ENCODE assay signal across 9 mouse cellular contexts in the genomic region with DNA sequence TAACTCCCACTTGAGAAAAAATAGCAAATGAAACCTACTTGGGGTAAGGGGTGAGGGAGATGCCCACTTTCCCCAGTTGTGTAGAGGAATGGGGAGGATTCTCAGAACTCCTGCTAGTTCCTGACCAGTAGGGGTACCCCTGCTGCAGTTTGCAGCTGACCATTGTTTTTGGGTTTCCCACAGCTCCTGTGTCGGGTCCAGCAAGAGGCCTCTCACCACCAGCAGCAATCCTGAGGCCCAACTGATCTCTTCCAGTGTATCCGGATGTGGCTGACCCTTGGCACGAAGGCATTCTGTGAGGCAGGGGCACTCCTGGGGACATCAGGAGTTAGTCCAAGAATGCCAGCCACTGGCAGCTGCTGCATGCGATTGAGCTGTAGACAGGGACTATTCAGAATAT. TPM values are rescaled to one million over a fixed set of nuclear protein-coding genes. Genes with fewer than 3 reads are reported as not detected.
DNase-seq lines count a peak whose midpoint lies in the region; ATAC-seq and TF ChIP-seq lines count a peak whose summit lies in the region.
"Had no signal": no experiment of that assay in that cellular context is flagged by ENCODE, and none has a peak within 500 bp of the region (broad histone marks: within the 10 kb centered on the region; RNA-seq: fewer than 3 reads in every experiment).

No protein-coding gene starts in this region.

- peak overlapping the region; percentile 56; the same call in 1 of the 2 replicates for H3K4me3 ChIP-seq in kidney, embryonic 15.5 days (replicated peaks)
- peak overlapping the region; percentile 53 for H3K4me3 ChIP-seq in forebrain, postnatal 0 days (ENCODE audit: low read depth, low read length)
- peak overlapping the region; percentile 57 for H3K4me3 ChIP-seq in midbrain, embryonic 14.5 days (replicated peaks; ENCODE audit: low read depth, low read length)
- no peak overlapping the region for H3K4me3 ChIP-seq in thymus, adult 2 months (ENCODE audit: control insufficient read depth, insufficient read depth, low read length)

- TF ChIP-seq CTCF in forebrain, postnatal 0 days (IDR thresholded peaks at IDR 0.05; ENCODE audit: low read depth): 0 out of 2 replicates have a peak, but pooled peaks have one; percentile 17
- no peak for TF ChIP-seq CTCF in thymus, adult 2 months (IDR thresholded peaks at IDR 0.05; ENCODE audit: borderline replicate concordance, control insufficient read depth, extremely low read depth, insufficient read depth, low read length, poor library complexity)

- no peaks in the 10 kb centered on the region for H3K27me3 ChIP-seq in kidney, embryonic 15.5 days
- no peaks in the 10 kb centered on the region for H3K27me3 ChIP-seq in forebrain, postnatal 0 days (ENCODE audit: insufficient read depth, low read length)
- H3K27me3 ChIP-seq in midbrain, embryonic 14.5 days (ENCODE audit: control insufficient read depth, insufficient read depth, low read length): no peaks in the 10 kb centered on the region
- H3K27me3 ChIP-seq in thymus, adult 2 months (ENCODE audit: control insufficient read depth, insufficient read depth, low read length): no peaks in the 10 kb centered on the region

- peak overlapping the region; percentile 77 for H3K4me2 ChIP-seq in kidney, embryonic 15.5 days
- H3K4me2 ChIP-seq in forebrain, postnatal 0 days (ENCODE audit: low read depth): peak overlapping the region; percentile 60
- H3K4me2 ChIP-seq in midbrain, embryonic 14.5 days (ENCODE audit: low read length): peak overlapping the region; percentile 65

- peak overlapping the region; percentile 13; the same call in 1 of the 2 replicates for H3K27ac ChIP-seq in kidney, embryonic 15.5 days
- peak overlapping the region; percentile 47 for H3K27ac ChIP-seq in forebrain, postnatal 0 days (ENCODE audit: low read depth, low read length)
- H3K27ac ChIP-seq in midbrain, embryonic 14.5 days (replicated peaks; ENCODE audit: low read depth, low read length): peak overlapping the region; percentile 58
- H3K27ac ChIP-seq in thymus, adult 2 months (ENCODE audit: control insufficient read depth, insufficient read depth, low read length): no peak overlapping the region

- ATAC-seq in kidney, embryonic 15.5 days (replicated peaks; ENCODE audit: low FRiP score): no peak
- no peak for ATAC-seq in forebrain, postnatal 0 days
- ATAC-seq in midbrain, embryonic 14.5 days (ENCODE audit: low FRiP score, low TSS enrichment): no peak

- no peak for DNase-seq in kidney, postnatal 10 days
- DNase-seq in cerebellum, adult 8-10 months: peak; percentile 48
- DNase-seq in forebrain, postnatal 0 days: no peak
- peak; percentile 41 for DNase-seq in midbrain, embryonic 14.5 days
- DNase-seq in thymus, postnatal 25 days: no peak
- DNase-seq in thymus, adult 2 months: no peak
- no peak for DNase-seq in lung, postnatal 25 days (ENCODE audit: low spot score)

- peaks cover 9% of the 10 kb centered on the region for H3K36me3 ChIP-seq in kidney, embryonic 15.5 days
- H3K36me3 ChIP-seq in forebrain, postnatal 0 days (ENCODE audit: insufficient read depth): peaks cover 13% of the 10 kb centered on the region
- peaks cover 11% of the 10 kb centered on the region for H3K36me3 ChIP-seq in midbrain, embryonic 14.5 days (ENCODE audit: control insufficient read depth, insufficient read depth, low read length)
- no peaks in the 10 kb centered on the region; the same call in 1 of the 2 replicates for H3K36me3 ChIP-seq in thymus, adult 2 months (ENCODE audit: control insufficient read depth, insufficient read depth, low read length)

- H3K9ac ChIP-seq in kidney, embryonic 15.5 days: 0 out of 2 replicates have a peak overlapping the region, but pooled peaks have one; percentile 4
- peak overlapping the region; percentile 77 for H3K9ac ChIP-seq in forebrain, postnatal 0 days
- peak overlapping the region; percentile 70 for H3K9ac ChIP-seq in midbrain, embryonic 14.5 days (replicated peaks; ENCODE audit: low read length)

- WGBS in kidney, embryonic 15.5 days: 44% methylated on average over 4 of the region's 4 CpGs
- 23% methylated on average over 4 of the region's 4 CpGs for WGBS in forebrain, postnatal 0 days
- 21% methylated on average over 4 of the region's 4 CpGs for WGBS in midbrain, embryonic 14.5 days
- 97% methylated on average over 4 of the region's 4 CpGs for WGBS in thymus, adult 2 months

- no peaks in the 10 kb centered on the region for H3K9me3 ChIP-seq in kidney, embryonic 15.5 days (replicated peaks)
- H3K9me3 ChIP-seq in forebrain, postnatal 0 days (ENCODE audit: low read length): no peaks in the 10 kb centered on the region
- no peaks in the 10 kb centered on the region for H3K9me3 ChIP-seq in midbrain, embryonic 14.5 days (ENCODE audit: control insufficient read depth, low read length)

- no peak for TF ChIP-seq POLR2A in thymus, adult 2 months (IDR thresholded peaks at IDR 0.05; ENCODE audit: control insufficient read depth, extremely low read depth, insufficient read depth, low read length, poor library complexity)

- peaks cover 28% of the 10 kb centered on the region for H3K4me1 ChIP-seq in kidney, embryonic 15.5 days
- H3K4me1 ChIP-seq in forebrain, postnatal 0 days (ENCODE audit: insufficient read depth): no peaks in the 10 kb centered on the region
- peaks cover 16% of the 10 kb centered on the region for H3K4me1 ChIP-seq in midbrain, embryonic 14.5 days (ENCODE audit: control insufficient read depth, insufficient read depth, low read length)
- H3K4me1 ChIP-seq in thymus, adult 2 months (replicated peaks; ENCODE audit: control insufficient read depth, insufficient read depth, low read length): peaks cover 18% of the 10 kb centered on the region

RNA-seq across cellular contexts. Expression of a gene that starts 1.4 kb away (rescaled TPM):
- polyA plus RNA-seq in kidney, embryonic 15.5 days (2015; fragmentation: Nextera tagmentation; extraction: Ambion mirVana): 7.4 and 7.5 TPM in 2 replicates
- 21.0 and 24.8 TPM in 2 replicates for total RNA-seq in forebrain, postnatal 0 days (2014; rRNA removed)
- 28.6 and 31.5 TPM in 2 replicates for polyA plus RNA-seq in forebrain, postnatal 0 days (2015; fragmentation: Nextera tagmentation; extraction: Ambion mirVana)
- polyA plus RNA-seq in midbrain, embryonic 14.5 days (2014; fragmentation: Nextera tagmentation; extraction: Ambion mirVana): 32.4 and 36.5 TPM in 2 replicates
- polyA plus RNA-seq in thymus, adult 2 months (2012; rRNA removed): 4.7 and 6.2 TPM in 2 replicates
- total RNA-seq: MEL had no signal

RNA-seq across cellular contexts. Expression of a gene that starts 42.0 kb away (rescaled TPM):
- 0.48 and 0.73 TPM in 2 replicates for polyA plus RNA-seq in kidney, embryonic 15.5 days (2015; fragmentation: Nextera tagmentation; extraction: Ambion mirVana)
- 1.3 and 1.8 TPM in 2 replicates for total RNA-seq in forebrain, postnatal 0 days (2014; rRNA removed)
- polyA plus RNA-seq in forebrain, postnatal 0 days (2015; fragmentation: Nextera tagmentation; extraction: Ambion mirVana): 0.43 and 0.58 TPM in 2 replicates
- polyA plus RNA-seq in midbrain, embryonic 14.5 days (2014; fragmentation: Nextera tagmentation; extraction: Ambion mirVana): 0.62 and 0.67 TPM in 2 replicates
- polyA plus RNA-seq in thymus, adult 2 months (2012; rRNA removed): 0.19 and 0.28 TPM in 2 replicates

RNA-seq across cellular contexts. Expression of a gene that starts 43.2 kb away (rescaled TPM):
- 104 and 108 TPM in 2 replicates for polyA plus RNA-seq in kidney, embryonic 15.5 days (2015; fragmentation: Nextera tagmentation; extraction: Ambion mirVana)
- total RNA-seq in forebrain, postnatal 0 days (2014; rRNA removed): 142 and 153 TPM in 2 replicates
- 117 and 152 TPM in 2 replicates for polyA plus RNA-seq in forebrain, postnatal 0 days (2015; fragmentation: Nextera tagmentation; extraction: Ambion mirVana)
- polyA plus RNA-seq in midbrain, embryonic 14.5 days (2014; fragmentation: Nextera tagmentation; extraction: Ambion mirVana): 114 and 138 TPM in 2 replicates
- 167 and 178 TPM in 2 replicates for polyA plus RNA-seq in thymus, adult 2 months (2012; rRNA removed)

RNA-seq across cellular contexts. Expression of a gene that starts 59.8 kb away (rescaled TPM):
- 565 and 652 TPM in 2 replicates for polyA plus RNA-seq in kidney, embryonic 15.5 days (2015; fragmentation: Nextera tagmentation; extraction: Ambion mirVana)
- 310 and 470 TPM in 2 replicates for total RNA-seq in forebrain, postnatal 0 days (2014; rRNA removed)
- 346 and 490 TPM in 2 replicates for polyA plus RNA-seq in forebrain, postnatal 0 days (2015; fragmentation: Nextera tagmentation; extraction: Ambion mirVana)
- polyA plus RNA-seq in midbrain, embryonic 14.5 days (2014; fragmentation: Nextera tagmentation; extraction: Ambion mirVana): 363 and 413 TPM in 2 replicates
- 140 and 154 TPM in 2 replicates for polyA plus RNA-seq in thymus, adult 2 months (2012; rRNA removed)

Comparison
In these comparisons a context has a peak if more than half of its experiments do, and no peak if none do; other contexts are left out.
1. H3K9ac ChIP-seq: peak in every context shown above with its lines; median percentile 77 in forebrain, postnatal 0 days; 70 in midbrain, embryonic 14.5 days; 4 in kidney, embryonic 15.5 days.
2. DNase-seq: peak in cerebellum, adult 8-10 months (single experiment) and midbrain, embryonic 14.5 days (single experiment); none in kidney, postnatal 10 days (single experiment), forebrain, postnatal 0 days (single experiment), thymus, postnatal 25 days (single experiment), thymus, adult 2 months (single experiment) and lung, postnatal 25 days (single experiment).
3. Peak in every context shown above with its lines, with median percentiles within 50 percentile points of each other: H3K4me2 ChIP-seq.